Mouse (Mus musculus) layer of hippocampus, adult 9-10 months (tissue): Measurements from ENCODE around the gene Nup43.

Experiments
- DNase-seq: peaks from one replicate; pipeline ENCODE4 v3.0.0; 2022; ENCODE audit warnings: low spot score

Gene Nup43

DNA sequence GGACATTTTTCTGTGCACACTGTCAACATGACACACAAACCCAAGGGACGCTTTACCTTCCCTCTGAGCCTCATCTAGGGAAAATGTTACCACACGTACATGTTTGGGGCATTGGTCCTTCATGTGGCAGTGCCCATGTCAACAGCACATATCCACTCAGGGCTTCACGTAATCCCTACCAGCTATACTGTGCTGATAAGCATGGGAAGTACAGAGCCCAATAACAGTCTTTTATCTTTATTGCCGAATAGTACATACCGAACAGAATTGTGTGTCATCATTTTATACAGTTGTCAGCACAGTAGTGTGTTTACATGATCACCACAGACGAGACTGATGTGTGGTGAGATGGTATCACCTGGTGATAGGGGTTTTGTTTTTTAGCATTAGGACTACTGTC lies 19.6 kb downstream of the Nup43 start:
- DNase-seq: no peak

GRCm38 (mm10) chr10:7695286-7695685 lies 28.0 kb downstream of the Nup43 start:
- DNase-seq: no peak

DNA sequence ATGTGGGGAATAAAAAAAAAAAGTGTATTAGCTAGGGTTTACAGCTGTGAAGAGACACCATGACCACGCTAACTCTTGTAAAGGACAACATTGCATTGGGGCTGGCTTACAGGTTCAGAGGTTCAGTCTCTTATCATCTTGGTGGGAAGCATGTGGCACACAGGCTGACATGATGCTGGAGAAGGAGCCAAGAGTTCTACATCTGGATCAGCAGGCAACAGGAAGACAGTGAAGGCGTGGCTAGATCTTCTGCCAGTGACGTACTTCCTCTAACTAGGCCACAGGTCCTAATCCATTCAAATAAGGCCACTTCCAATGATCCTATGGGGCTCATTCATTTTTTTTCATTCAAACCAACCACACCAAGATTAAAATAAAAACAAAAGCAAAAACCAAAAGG lies 32.8 kb downstream of the Nup43 start:
- DNase-seq: no peak

DNA sequence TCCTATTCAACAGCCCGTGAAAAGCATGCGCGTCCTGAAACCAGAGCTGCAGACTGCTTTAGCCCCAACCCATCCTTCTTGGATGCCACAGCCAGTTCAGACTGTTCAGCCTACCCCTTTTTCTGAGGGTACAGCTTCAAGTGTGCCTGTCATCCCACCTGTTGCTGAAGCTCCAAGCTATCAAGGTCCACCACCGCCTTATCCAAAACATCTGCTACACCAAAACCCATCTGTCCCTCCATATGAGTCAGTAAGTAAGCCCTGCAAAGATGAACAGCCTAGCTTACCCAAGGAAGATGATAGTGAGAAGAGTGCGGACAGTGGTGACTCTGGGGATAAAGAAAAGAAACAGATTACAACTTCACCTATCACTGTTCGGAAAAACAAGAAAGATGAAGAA lies 35.3 kb downstream of the Nup43 start:
- no peak for DNase-seq

DNA sequence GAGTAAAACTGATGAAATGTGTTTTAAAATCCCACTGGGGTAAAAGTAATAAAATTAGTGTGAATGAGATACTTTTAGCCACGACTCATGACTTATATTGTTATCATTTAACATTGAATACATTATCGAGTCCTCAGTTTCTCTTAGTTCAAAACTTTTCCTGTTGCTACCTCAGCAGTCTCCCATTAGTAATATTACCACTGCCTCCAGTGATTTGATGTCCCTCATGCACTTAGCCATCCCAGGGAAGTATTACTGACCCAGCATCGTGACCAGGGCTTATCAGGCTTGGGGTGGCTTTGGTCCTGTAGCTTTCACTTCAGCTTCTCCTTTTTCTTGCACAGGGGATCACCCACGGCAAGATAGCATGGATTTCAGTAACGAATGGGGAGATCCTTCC lies 42.8 kb downstream of the Nup43 start:
- DNase-seq: no peak

DNA sequence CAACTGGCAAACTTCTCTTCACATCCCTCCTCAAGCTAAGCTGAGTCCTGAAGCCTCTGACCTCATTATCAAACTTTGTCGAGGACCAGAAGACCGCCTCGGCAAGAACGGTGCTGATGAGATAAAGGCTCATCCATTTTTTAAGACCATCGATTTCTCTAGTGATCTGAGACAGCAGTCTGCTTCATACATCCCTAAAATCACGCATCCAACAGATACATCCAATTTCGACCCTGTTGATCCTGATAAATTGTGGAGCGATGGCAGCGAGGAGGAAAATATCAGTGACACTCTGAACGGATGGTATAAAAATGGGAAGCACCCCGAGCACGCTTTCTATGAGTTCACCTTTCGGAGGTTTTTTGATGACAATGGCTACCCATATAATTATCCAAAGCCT lies 45.2 kb downstream of the Nup43 start:
- no peak for DNase-seq

GRCm38 (mm10) chr10:7715056-7715455 lies 47.8 kb downstream of the Nup43 start:
- no peak for DNase-seq

- peak; percentile 73 for DNase-seq
Observed at GRCm38 (mm10) chr10:7725751-7726500, 58.6 kb downstream of the Nup43 start, which contains the start of gene Katna1. Gene Katna1, plus strand, starts transcription at chr10:7726000.

- DNase-seq: no peak
Observed at GRCm38 (mm10) chr10:7726501-7726812, 59.2 kb downstream of the Nup43 start.

DNA sequence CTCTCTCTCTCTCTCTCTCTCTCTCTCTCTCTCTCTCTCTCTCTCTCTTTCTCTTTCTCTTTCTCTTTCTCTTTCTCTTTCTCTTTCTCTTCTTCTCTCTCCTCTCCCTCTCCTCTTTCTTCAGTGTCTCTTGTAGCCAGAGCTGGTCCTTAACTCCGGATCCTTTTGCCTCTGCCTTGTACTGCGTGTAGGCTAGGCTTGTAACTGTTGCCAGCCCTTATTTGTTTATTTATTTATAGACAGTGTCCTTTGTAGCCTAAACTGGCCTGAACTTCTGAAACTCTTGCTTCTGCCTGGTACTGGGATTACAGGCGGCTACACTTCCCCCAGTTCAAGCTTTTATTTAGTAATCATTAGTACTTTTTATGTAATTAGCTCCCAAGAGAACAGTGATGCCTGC lies 59.7 kb downstream of the Nup43 start:
- no peak for DNase-seq
